Mouse (Mus musculus) midbrain, embryonic 14.5 days (tissue): ENCODE results near the gene Mfsd12. TPM values are rescaled to one million over a fixed set of nuclear protein-coding genes. Genes with fewer than 3 reads are reported as not detected.

Experiments
- ATAC-seq: fragments of 200-750 bp; cut with Nextera tagmentation; 2 replicates; pipeline ENCODE4 v1.8.0; 2017; ENCODE audit warnings: moderate number of reproducible peaks, moderate library complexity; ENCODE audit not compliant: low FRiP score, low TSS enrichment
- DNase-seq: peaks from one replicate; pipeline ENCODE4 v3.0.0-alpha.2; 2015
- H3K27ac ChIP-seq: fragments of 300-500 bp; sonication (generic); replicated peaks from 2 replicates; pipeline ENCODE4 v1.5.1; 2014; ENCODE audit warnings: mild to moderate bottlenecking, low read depth, low read length, moderate library complexity
- H3K27me3 ChIP-seq: fragments of 300-500 bp; sonication (generic); 2 replicates; pipeline ENCODE4 v1.6.1; 2014; ENCODE audit warnings: low read length, control low read depth, mixed read lengths; ENCODE audit not compliant: control insufficient read depth, insufficient read depth
- H3K36me3 ChIP-seq: fragments of 300-500 bp; sonication (generic); 2 replicates; pipeline ENCODE4 v1.6.1; 2014; ENCODE audit warnings: low read length, control low read depth; ENCODE audit not compliant: control insufficient read depth, insufficient read depth
- H3K4me1 ChIP-seq: fragments of 300-500 bp; sonication (generic); 2 replicates; pipeline ENCODE4 v1.6.1; 2014; ENCODE audit warnings: mild to moderate bottlenecking, antibody characterized with exemption, low read length, control low read depth; ENCODE audit not compliant: control insufficient read depth, insufficient read depth
- H3K4me2 ChIP-seq: fragments of 300-500 bp; sonication (generic); 2 replicates; pipeline ENCODE4 v1.6.1; 2014; ENCODE audit warnings: mild to moderate bottlenecking, low read length, moderate library complexity
- H3K4me3 ChIP-seq: fragments of 300-500 bp; sonication (generic); replicated peaks from 2 replicates; pipeline ENCODE4 v1.5.1; 2014; ENCODE audit warnings: low read depth, low read length
- H3K9ac ChIP-seq: fragments of 300-500 bp; sonication (generic); replicated peaks from 2 replicates; pipeline ENCODE4 v1.6.1; 2014; ENCODE audit warnings: mild to moderate bottlenecking, low read length, moderate library complexity
- H3K9me3 ChIP-seq: fragments of 300-500 bp; sonication (generic); 2 replicates; pipeline ENCODE4 v1.6.1; 2016; ENCODE audit warnings: low read length, control low read depth, mixed read lengths; ENCODE audit not compliant: control insufficient read depth
- WGBS: fragments of 180-500 bp; shearing (Covaris S2); extraction: QIAGEN DNeasy Blood & Tissue Kit; methylation state at CpG from one replicate; pipeline ENCODE4 v1.1.7; 2014; 5-methylcytosine and 5-hydroxymethylcytosine counted together
- polyA plus RNA-seq: library from polyadenylated mRNA; unstranded; fragments of >200 nt; fragmentation: Nextera tagmentation; extraction: Ambion mirVana; gene quantifications from 2 replicates; pipeline ENCODE4 v1.2.1, GENCODE M21; 2014

Mfsd12 gene
- polyA plus RNA-seq, 1 experiment from 2014 or later = 5.9 TPM

GRCm38 (mm10) chr10:81358209-81358608, 918 bp downstream of the Mfsd12 start:
- peaks cover 12% of the 10 kb centered on the region for H3K4me1 ChIP-seq
- no peak for ATAC-seq
- no peak overlapping the region for H3K27ac ChIP-seq
- peaks cover 5% of the 10 kb centered on the region; the same call in 1 of the 2 replicates for H3K27me3 ChIP-seq
- no peaks in the 10 kb centered on the region for H3K9me3 ChIP-seq
- peak overlapping the region; percentile 81; the same call in 1 of the 2 replicates for H3K9ac ChIP-seq
- H3K4me3 ChIP-seq = peak overlapping the region; percentile 74
- peaks cover 2% of the 10 kb centered on the region; the same call in 1 of the 2 replicates for H3K36me3 ChIP-seq
- DNase-seq = no peak
- peak overlapping the region; percentile 97 for H3K4me2 ChIP-seq
- 21% methylated on average over 4 of the region's 4 CpGs for WGBS

- Histone ChIP-seq H3K4me2 (peak overlapping the region; percentile 97), H3K4me1 (peaks cover 16% of the 10 kb centered on the region), H3K27ac (no peak overlapping the region), H3K9me3 (no peaks in the 10 kb centered on the region), H3K36me3 (peaks cover 2% of the 10 kb centered on the region; the same call in 1 of the 2 replicates), H3K27me3 (peaks cover 6% of the 10 kb centered on the region; the same call in 1 of the 2 replicates), H3K9ac (peak overlapping the region; percentile 81; the same call in 1 of the 2 replicates), H3K4me3 (no peak overlapping the region; the same call in 1 of the 2 replicates)
- ATAC-seq (no peak), DNase-seq (no peak)
- WGBS = 62% methylated on average over 1 of the region's 1 CpGs
These were observed 1.6 kb downstream of the Mfsd12 start for GRCm38 (mm10) chr10:81358841-81359240.

- Histone ChIP-seq H3K4me2 (no peak overlapping the region), H3K27ac (no peak overlapping the region), H3K27me3 (peaks cover 14% of the 10 kb centered on the region; the same call in 1 of the 2 replicates), H3K9me3 (no peaks in the 10 kb centered on the region), H3K4me3 (no peak overlapping the region), H3K4me1 (peaks cover 31% of the 10 kb centered on the region), H3K9ac (no peak overlapping the region), H3K36me3 (peaks cover 2% of the 10 kb centered on the region; the same call in 1 of the 2 replicates)
- DNase-seq = no peak
- 73% methylated on average over 8 of the region's 8 CpGs for WGBS
- no peak for ATAC-seq
These were observed 3.4 kb downstream of the Mfsd12 start for GRCm38 (mm10) chr10:81360721-81361120.

GRCm38 (mm10) chr10:81362336-81362949, 5.2 kb downstream of the Mfsd12 start:
- no peak overlapping the region for H3K27ac ChIP-seq
- ATAC-seq (no peak), DNase-seq (no peak)
- H3K4me2 ChIP-seq = no peak overlapping the region
- no peak overlapping the region for H3K9ac ChIP-seq
- H3K36me3 ChIP-seq = peaks cover 15% of the 10 kb centered on the region
- peaks cover 14% of the 10 kb centered on the region; the same call in 1 of the 2 replicates for H3K27me3 ChIP-seq
- peaks cover 32% of the 10 kb centered on the region for H3K4me1 ChIP-seq
- WGBS = 75% methylated on average over 12 of the region's 12 CpGs
- no peaks in the 10 kb centered on the region for H3K9me3 ChIP-seq
- H3K4me3 ChIP-seq = no peak overlapping the region

GRCm38 (mm10) chr10:81363436-81364346, 6.4 kb downstream of the Mfsd12 start:
- DNase-seq (peak; percentile 47), ATAC-seq (no peak)
- Histone ChIP-seq H3K4me1 (peaks cover 25% of the 10 kb centered on the region), H3K4me3 (peak overlapping the region; percentile 23; the same call in 1 of the 2 replicates), H3K27ac (no peak overlapping the region), H3K9me3 (no peaks in the 10 kb centered on the region), H3K36me3 (peaks cover 27% of the 10 kb centered on the region), H3K4me2 (peak overlapping the region; percentile 53), H3K27me3 (peaks cover 14% of the 10 kb centered on the region; the same call in 1 of the 2 replicates), H3K9ac (peak overlapping the region; percentile 37; the same call in 1 of the 2 replicates)
- 13% methylated on average over 53 of the region's 54 CpGs for WGBS

GRCm38 (mm10) chr10:81364666-81365065, 7.4 kb downstream of the Mfsd12 start:
- peaks cover 20% of the 10 kb centered on the region for H3K4me1 ChIP-seq
- DNase-seq (peak; percentile 38), ATAC-seq (no peak)
- peaks cover 37% of the 10 kb centered on the region for H3K36me3 ChIP-seq
- H3K4me2 ChIP-seq = peak overlapping the region; percentile 53
- H3K4me3 ChIP-seq = peak overlapping the region; percentile 23; the same call in 1 of the 2 replicates
- H3K9me3 ChIP-seq = no peaks in the 10 kb centered on the region
- H3K27ac ChIP-seq = no peak overlapping the region
- WGBS = 12% methylated on average over 28 of the region's 28 CpGs
- peaks cover 14% of the 10 kb centered on the region; the same call in 1 of the 2 replicates for H3K27me3 ChIP-seq
- H3K9ac ChIP-seq = peak overlapping the region; percentile 36; the same call in 1 of the 2 replicates

- no peak for ATAC-seq
These were observed 7.8 kb downstream of the Mfsd12 start for GRCm38 (mm10) chr10:81365073-81365472.

GRCm38 (mm10) chr10:81365672-81366476, 8.6 kb downstream of the Mfsd12 start, which contains the start of gene 4930404N11Rik:
Gene 4930404N11Rik, minus strand, starts transcription at chr10:81365816.
- Histone ChIP-seq H3K9me3 (no peaks in the 10 kb centered on the region), H3K27me3 (peaks cover 14% of the 10 kb centered on the region; the same call in 1 of the 2 replicates), H3K4me1 (peaks cover 20% of the 10 kb centered on the region), H3K4me2 (peak within 1 kb of the TSS; percentile 53), H3K4me3 (peak within 1 kb of the TSS; percentile 23; the same call in 1 of the 2 replicates), H3K36me3 (peaks cover 47% of the 10 kb centered on the region), H3K9ac (peak within 1 kb of the TSS; percentile 36; the same call in 1 of the 2 replicates), H3K27ac (no peak within 1 kb of the TSS)
- 16% methylated on average over 12 of the region's 12 CpGs for WGBS
- DNase-seq (peak; percentile 52), ATAC-seq (no peak)

More at GRCm38 (mm10) chr10:81365073-81365472, 7.8 kb downstream of the Mfsd12 start:
- Histone ChIP-seq H3K27me3 (peaks cover 14% of the 10 kb centered on the region; the same call in 1 of the 2 replicates), H3K4me3 (peak overlapping the region; percentile 23; the same call in 1 of the 2 replicates), H3K4me2 (no peak overlapping the region; the same call in 1 of the 2 replicates), H3K36me3 (peaks cover 41% of the 10 kb centered on the region), H3K27ac (no peak overlapping the region), H3K9me3 (no peaks in the 10 kb centered on the region), H3K4me1 (peaks cover 20% of the 10 kb centered on the region), H3K9ac (no peak overlapping the region)
- 25% methylated on average over 4 of the region's 4 CpGs for WGBS
- no peak for DNase-seq
